Mouse (Mus musculus) adrenal gland, postnatal 25 days (tissue): ENCODE measurements around the gene Psmb1. TPM values are rescaled to one million over a fixed set of nuclear protein-coding genes. Genes with fewer than 3 reads are reported as not detected.
"Not testable (repeated sequence)": the region's sequence is repeated elsewhere in the genome, so short reads cannot be mapped to it uniquely, and the experiment has no call there.

ENCODE experiments used
- DNase-seq: peaks from one replicate; pipeline ENCODE4 v3.0.0; 2021; ENCODE audit warnings: mixed read lengths
- total RNA-seq: library from RNA; stranded (reverse); gene quantifications from 2 replicates; pipeline ENCODE4 v1.2.3, GENCODE M21; 2021

Psmb1 gene
- total RNA-seq, 1 experiment from 2014 or later, result 189 TPM

DNA sequence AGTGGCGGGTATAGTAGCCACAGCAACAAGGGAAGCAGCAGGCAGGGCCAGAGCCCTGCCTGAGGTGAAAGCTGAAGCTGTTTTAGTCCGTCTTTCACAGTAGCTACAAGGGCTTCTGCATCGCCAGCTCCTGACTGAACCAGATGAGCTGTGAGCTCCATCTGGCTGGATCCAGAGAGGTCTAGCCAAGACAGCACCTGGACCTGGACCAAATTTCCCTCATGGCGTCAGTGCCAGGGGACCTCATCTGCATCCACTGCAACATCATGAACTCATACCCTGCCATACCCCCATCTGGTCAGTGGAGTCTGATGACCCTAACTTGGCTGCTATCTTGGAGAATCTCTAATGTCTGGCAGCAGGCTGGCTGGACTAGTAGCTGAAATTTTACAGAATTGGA lies 39.8 kb downstream of the Psmb1 start:
- DNase-seq, result no peak

DNA sequence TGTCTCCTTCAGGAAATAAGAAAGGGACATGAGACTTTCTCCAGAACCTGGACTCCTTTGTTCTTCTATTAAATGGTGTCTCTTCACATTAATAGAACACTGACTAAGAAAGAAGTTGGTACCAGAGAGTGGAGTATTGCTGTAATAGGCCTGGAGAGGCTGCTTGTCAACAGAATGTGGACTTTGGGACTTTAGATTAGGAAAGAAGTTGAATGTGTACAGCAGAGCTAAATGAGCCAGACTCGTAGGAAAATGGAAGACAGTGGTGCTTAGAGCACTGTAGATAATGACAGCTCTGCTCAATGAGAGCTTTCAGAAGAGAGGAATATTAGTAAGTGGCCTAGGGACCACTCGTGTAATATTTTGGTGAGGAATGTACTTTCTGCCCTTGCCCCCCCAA lies 43.0 kb downstream of the Psmb1 start:
- DNase-seq, result no peak

GRCm38 (mm10) chr17:15455203-15455602 lies 44.3 kb downstream of the Psmb1 start:
- no peak for DNase-seq

GRCm38 (mm10) chr17:15449606-15450005 lies 49.9 kb downstream of the Psmb1 start:
- DNase-seq, result peak; percentile 31

DNA sequence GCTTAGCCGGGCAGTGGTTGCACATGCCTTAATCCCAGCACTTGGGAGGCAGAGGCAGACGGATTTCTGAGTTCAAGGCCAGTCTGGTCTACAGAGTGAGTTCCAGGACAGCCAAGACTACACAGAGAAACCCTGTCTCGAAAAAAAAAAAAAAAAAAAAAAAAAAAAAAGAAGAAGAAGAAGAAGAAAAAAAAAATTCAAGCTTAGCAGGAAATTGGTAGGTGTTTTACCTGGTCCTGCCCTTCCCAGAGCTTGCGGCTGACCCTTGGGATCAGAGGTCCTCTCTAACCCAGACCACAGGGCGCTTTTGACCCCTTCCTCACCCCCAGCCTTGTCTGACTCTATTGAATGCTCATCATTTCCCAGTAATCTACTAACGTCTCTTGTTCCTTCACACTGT lies 50.4 kb downstream of the Psmb1 start:
- not testable (repeated sequence) for DNase-seq

DNA sequence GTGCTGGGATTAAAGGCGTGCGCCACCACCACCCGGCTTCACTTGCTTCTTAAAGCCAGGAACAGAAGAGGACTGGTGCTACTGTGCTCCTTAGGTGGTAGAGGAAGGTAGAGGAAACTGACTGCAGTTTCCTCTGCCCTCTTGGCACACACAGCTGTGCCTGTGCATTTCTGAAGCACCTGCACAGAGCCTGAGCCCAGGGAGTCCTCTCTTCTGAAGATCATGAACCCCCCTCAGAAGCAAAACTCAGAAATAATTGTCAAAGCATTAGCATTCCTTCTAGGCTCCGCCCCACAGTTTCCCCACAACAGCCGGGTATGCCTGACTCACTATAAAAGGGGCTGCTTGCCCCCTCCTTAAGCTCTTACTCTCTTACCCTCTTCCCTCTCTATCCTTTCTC lies 51.7 kb downstream of the Psmb1 start:
- no peak for DNase-seq

DNA sequence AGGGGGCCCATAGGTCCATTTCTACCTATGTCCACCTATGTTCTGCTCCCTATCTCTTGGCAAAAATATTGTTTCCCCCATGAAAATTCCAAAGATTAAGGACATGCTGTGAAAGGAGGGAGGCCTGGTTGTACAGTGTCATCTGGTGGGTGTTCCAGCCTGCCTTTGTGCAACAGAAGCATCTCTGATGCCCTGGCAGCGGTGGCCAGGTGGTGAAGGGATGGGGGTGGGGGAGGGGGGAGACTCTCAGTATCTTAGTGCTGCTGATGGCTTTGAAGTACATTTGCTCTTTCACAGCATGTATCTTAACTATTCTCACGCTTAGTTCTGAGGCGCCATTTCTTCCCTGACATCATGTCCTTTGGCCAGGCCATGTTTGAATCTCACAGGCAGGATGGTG lies 54.1 kb downstream of the Psmb1 start:
- DNase-seq, result no peak

- DNase-seq, result no peak
These were observed 59.0 kb downstream of the Psmb1 start for GRCm38 (mm10) chr17:15440463-15441121.

DNA sequence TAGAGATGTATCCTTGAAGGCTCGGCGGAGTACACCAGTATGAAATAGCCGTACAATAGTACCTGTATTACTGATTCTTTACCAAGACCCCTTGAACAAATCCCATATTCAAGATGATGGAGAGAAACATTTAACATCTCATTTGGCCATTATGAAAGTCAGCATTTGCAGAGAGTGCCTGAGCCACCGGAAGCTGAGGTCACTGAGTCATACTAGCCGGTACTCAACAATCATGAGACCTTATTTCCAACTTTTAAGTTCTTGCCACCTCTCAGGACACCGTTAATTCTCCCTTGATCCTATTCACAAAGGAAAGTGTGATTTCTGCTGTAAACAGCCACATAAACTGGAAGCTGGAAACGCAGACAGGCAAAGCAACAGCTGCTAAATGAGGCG lies 59.5 kb downstream of the Psmb1 start:
- no peak for DNase-seq

DNA sequence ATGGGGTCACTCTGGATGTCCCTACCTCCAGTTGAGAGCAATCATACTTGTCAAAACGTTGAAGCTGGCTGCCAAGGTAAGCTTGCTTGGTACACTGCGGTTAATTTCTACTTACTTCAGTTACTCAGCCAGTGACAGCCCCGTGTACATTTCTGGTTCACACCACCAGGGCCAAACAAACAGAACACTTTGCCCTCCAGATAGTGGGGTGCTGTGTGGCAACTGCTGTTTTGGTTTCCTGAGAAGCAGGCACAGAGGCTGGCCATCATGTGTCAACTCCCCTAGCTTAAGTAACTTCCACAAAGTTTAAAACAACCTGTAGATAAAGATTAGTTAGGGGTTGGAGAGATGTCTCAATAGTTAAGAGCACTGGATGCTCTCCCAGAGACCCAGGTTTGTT lies 64.8 kb downstream of the Psmb1 start:
- DNase-seq, result no peak

DNA sequence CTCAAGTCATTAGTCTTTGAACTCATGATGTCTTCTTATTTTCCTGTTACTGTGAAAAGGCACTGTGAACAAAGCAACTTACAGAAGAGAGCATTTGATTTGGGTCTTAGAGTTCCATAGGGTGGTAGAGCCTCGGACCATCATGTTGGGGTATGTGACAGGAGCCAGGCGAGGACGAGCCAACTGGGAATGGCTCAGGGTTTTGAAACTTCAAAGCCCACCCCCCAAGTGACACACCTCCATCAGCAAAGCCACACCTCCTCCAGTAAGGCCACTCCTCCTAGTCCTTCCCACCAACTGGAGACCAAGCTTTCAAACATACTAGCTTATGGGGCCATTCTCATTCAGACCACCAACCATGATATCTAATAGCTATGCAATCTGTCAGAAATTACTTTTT lies 67.5 kb downstream of the Psmb1 start:
- DNase-seq, result no peak

DNA sequence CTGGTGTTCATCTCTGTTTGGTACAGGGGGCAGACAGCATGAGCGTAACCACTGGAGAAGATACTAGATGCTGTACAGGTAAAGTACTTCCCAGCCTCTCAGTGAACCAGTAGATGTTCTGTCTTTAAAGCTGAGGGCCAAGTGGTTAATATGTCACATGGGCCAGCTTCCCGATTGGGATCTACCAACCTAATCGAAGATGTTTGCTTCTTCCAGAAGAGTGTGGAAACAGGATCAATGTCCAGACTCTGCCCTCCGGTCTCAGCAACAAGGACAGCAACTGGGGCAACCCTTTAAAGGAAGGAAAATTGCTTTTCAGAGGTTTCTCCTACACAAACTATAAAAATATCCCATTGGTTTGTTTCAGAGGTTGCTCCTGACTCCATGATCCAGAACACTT lies 68.0 kb downstream of the Psmb1 start:
- DNase-seq, result no peak

- no peak for DNase-seq
These were observed 68.5 kb downstream of the Psmb1 start for GRCm38 (mm10) chr17:15431021-15431514.

GRCm38 (mm10) chr17:15429937-15430336 lies 69.6 kb downstream of the Psmb1 start:
- DNase-seq, result peak; percentile 15

GRCm38 (mm10) chr17:15429451-15429850 lies 70.1 kb downstream of the Psmb1 start:
- no peak for DNase-seq

DNA sequence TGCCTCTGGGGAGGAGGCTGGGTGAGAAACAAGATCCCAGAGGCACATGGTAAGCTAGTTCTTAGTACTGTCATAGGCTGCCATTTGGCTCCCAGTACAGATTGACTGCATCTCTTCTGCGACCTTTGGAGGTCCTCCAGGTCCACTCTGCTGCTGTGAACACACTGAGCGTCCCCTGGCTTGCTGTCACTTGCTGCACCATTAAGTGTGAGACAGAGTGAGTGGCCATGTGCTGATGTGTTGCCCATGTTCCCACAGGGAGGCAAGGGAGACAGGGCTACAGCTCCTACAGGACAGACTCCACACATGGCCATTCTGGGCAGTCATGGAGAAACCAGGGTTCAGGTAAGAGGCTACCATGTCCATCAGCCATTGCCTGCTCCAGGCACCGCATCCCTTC lies 73.6 kb downstream of the Psmb1 start:
- DNase-seq, result no peak

Other genes with a start within 250 kb of the Psmb1 start
- 5.9 and 6.7 TPM in 2 replicates for gene Dll1, start 122.9 kb downstream of the Psmb1 start, total RNA-seq
- gene Fam120b, start 103.5 kb downstream of the Psmb1 start, total RNA-seq, result 20.6 and 27.4 TPM in 2 replicates
- gene Tbp, start 137 bp upstream of the Psmb1 start, total RNA-seq, result 29.8 and 31.4 TPM in 2 replicates
- gene Pdcd2, start 27.6 kb upstream of the Psmb1 start, total RNA-seq, result 34.2 and 45.3 TPM in 2 replicates
- 7.4 and 9.1 TPM in 2 replicates for gene Prdm9, start 64.6 kb upstream of the Psmb1 start, total RNA-seq
- 32.0 and 46.7 TPM in 2 replicates for gene Chd1, start 205.2 kb upstream of the Psmb1 start, total RNA-seq